Mouse (Mus musculus): ENCODE data around the gene Sik3.

Sik3 gene

GRCm38 (mm10) chr9:46235649-46236048 is 223.0 kb downstream of the Sik3 start:
- no peak for DNase-seq

DNA sequence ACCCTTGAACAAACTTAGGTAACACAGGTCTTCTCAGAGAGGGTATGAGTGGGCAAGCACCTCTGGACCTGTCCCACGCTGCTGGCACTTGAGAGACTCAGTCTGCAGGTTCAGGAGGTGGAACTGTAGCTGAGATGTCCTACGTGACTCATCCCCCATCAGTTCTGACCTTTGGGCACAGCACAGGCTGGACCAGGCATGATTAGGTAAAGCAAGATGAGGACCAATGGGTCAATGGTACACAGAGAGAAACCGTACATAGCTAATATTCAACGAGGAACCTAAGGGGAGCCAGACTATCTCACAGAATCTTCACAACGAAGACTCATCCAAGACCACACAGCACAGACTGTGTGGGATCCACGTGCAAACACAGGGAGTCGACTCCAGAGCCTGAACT is 226.2 kb downstream of the Sik3 start:
- DNase-seq = no peak

DNA sequence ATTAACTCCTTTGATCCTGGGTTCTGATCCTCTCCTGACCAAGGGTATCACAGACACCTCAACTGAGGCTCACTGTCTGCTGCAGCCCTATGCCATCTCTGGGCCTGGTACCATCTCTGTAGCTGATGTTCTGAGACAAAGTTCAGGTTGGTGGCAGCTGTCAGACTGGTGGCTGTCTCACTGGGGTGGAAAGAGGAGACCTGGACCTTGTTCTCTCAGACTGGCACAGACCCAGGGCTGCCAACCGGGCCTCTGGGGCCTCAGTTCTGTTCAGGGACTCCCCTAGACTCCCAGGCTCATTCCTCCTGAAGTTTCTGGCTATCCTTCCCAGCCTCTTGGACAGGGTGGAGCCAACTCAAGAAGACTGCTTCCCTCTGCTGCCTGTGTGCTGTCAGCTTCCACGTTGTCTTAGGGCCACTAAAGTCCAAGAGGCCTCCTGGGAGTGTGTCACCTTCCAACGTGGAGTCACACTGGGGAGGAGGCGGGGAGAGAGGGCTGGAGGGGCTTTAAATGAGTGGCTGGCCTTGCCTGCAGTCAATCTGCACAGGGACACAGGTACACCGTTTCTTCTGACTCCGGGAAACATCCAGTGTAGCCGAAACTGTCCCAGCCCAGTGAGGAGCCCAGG is 228.0 kb downstream of the Sik3 start, which contains the start of gene Apoa4:
Gene Apoa4 (plus strand): TSS at position 171 of the 628 bp plus-strand sequence.
- no peak for DNase-seq

GRCm38 (mm10) chr9:46241818-46242217 is 229.2 kb downstream of the Sik3 start:
- DNase-seq = no peak

- DNase-seq = no peak
Observed at GRCm38 (mm10) chr9:46243122-46243521, 230.5 kb downstream of the Sik3 start.

- DNase-seq = no peak
Observed at GRCm38 (mm10) chr9:46243584-46243983, 231.0 kb downstream of the Sik3 start.

- DNase-seq = no peak
Observed at GRCm38 (mm10) chr9:46246752-46247324, 234.2 kb downstream of the Sik3 start.

DNA sequence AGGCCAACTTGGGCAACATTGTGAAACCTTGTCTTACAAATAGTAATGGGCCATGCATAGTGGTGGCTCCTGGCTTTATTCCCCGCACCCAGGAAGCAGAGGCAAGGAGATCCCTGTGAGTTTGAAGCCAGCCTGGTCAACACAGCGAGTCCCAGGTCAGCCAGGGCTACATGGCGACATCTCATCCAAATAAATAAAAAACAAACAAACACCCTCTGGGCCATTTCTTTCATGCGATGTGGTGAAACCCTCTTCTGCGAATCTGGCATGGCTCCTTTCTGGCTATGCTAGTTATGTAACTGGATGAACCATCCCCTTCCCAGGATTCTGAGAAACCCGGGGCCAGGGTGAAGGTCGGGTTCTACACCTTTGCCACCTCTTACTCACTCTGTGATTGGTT is 243.6 kb downstream of the Sik3 start:
- no peak for DNase-seq

GRCm38 (mm10) chr9:46256658-46257385 is 244.2 kb downstream of the Sik3 start:
- no peak for DNase-seq

DNA sequence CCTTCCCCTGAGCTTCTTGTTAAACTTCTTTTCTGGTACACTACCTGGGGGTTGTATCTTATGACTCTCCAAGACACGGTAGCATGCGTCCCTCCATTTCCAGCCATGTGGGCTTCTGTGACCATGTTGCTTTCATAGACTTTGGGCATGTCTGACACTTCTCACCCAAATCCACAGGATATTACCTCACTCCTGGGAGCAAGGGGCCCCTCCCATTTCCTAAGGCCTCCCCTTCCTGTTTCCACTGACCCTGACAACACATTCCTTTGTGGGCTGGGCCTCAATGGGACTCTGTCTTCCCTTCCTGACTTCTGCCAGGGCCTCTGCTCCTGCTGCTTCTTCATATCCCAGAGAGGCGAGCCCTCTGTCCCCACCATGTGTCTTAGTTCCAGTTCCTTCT is 244.9 kb downstream of the Sik3 start:
- DNase-seq = peak; percentile 96

- DNase-seq = no peak
Observed at GRCm38 (mm10) chr9:46259111-46259510, 246.5 kb downstream of the Sik3 start.

DNA sequence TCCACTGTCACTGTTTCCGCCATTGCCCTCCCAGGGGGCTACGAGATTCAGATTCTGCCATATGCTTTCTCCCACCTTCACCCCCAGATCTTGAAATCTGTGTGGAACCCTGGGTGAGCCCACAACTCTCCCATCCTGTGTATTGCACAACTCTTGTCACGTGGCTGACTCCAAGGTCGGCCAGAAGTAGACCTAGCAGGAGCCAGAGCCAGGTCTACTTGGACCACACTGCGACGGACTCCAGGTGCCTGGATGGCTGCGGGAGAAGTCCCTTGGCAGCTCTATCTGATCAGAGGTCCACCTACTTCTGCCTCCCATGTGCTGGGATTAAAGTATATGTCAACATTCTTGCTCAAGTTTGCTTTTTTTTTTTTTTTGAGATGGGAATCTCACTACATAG is 248.5 kb downstream of the Sik3 start:
- DNase-seq = no peak

DNA sequence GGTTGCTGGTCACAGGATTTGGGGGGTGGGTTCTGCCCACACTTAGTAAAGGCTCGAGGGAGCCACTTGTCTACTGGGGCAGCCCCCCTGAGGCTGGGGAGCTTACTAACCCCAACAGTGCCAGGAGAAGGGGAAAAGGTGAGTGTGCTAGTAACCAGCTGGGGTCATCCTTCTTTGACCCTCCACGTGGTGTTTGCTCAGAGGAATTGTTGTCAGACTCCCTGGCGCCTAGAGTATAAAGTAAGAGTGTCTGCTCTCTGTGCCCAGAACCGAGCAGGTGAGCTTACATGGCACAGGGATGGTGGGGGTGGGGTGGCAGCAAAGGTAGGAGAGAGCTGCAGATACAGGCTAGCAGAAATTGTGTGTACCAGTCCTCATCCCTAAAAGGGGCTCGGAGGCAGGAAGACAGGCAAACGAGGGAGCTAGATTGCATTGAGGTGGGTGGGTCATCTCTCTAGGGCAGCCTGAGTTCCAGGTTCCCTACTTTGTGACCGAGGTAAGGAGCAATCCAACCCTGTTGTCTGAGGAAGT is 255.8 kb downstream of the Sik3 start, which contains the start of gene Apoa5:
Gene Apoa5 (plus strand): TSS at position 291 of the 531 bp plus-strand sequence.
- DNase-seq = no peak

DNA sequence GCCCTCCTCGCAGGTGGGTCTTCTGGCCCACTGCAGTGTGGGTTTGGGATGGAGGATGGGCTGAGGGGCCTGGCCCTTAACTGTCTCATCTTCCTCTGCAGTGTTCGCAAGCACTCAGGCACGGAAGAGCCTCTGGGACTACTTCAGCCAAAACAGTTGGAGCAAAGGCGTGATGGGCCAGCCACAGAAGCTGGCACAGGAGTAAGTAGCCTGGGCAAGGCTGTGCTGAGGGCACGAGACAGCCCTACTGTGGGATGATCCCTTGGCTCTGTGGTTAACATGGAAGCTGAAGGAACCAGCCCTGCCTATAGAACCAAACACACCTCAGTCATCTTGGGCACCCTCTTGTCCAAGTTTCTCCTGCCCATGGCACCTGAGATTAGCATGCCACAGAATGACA is 256.5 kb downstream of the Sik3 start:
- DNase-seq = no peak

DNA sequence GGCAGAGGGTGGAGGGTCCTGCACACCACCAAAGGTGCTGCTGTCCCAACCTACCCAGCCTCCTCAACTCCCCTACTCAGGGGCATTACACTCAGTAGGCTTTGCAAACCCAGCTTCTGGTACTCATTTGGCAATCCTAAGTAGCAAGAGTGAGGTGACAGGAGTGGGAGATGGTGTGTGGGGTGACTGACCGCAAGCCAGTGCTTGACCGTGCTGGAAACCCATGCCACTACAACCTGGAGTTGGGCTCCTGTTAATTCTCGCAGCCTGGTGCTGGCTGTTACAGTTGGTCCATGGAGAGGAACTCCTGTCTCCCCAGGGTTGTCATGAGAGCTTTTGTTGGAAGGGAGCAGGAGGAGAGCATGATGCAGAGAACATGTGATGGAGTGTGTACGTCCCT is 258.2 kb downstream of the Sik3 start:
- no peak for DNase-seq

GRCm38 (mm10) chr9:46272070-46272469 is 259.4 kb downstream of the Sik3 start:
- DNase-seq = no peak

DNA sequence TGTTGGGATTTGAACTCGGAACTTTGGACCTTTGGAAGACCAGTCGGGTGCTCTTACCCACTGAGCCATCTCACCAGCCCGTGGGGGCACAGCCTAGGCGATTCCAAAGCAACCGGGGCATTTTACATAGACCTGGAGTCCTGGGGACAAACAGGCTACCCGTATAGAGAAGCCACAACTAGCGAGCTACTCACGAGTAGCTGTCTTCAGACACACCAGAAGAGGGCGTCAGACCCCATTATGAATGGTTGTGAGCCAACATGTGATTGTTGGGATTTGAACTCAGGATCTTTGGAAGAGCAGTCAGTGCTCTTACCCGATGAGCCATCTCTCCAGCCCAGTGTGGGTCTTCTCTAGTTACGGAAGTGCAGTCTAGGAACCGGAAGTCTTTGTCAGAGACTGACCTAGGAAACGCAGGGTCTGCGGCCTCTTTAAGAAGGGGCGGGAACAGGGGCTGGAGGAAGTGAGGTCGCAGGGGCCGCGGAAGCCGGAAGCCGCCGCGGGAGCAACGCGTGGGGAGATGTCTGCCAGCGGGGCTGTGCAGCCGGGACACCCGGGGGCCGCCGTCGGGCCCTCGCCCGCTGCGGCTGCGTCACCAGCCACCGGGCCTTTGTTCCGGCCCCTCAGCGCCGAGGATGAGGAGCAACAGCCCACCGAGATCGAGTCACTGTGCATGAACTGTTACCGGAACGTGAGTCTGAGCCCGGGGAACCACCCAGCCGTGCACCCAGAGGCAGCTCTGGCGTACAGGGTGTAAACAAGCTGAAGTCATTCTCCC is 260.2 kb downstream of the Sik3 start, which contains the start of gene Zpr1:
Gene Zpr1 (plus strand): TSS at position 388 of the 778 bp plus-strand sequence.
- DNase-seq = peak; percentile 99

All from heart, adult 11 months (tissue).